Mouse (Mus musculus): Measurements from ENCODE around the gene Neo1.
"Not testable (repeated sequence)": the region's sequence is repeated elsewhere in the genome, so short reads cannot be mapped to it uniquely, and the experiment has no call there.

Neo1 gene

GRCm38 (mm10) chr9:58989255-58989928 lies 46.8 kb downstream of the Neo1 start:
- no peak for DNase-seq

DNA sequence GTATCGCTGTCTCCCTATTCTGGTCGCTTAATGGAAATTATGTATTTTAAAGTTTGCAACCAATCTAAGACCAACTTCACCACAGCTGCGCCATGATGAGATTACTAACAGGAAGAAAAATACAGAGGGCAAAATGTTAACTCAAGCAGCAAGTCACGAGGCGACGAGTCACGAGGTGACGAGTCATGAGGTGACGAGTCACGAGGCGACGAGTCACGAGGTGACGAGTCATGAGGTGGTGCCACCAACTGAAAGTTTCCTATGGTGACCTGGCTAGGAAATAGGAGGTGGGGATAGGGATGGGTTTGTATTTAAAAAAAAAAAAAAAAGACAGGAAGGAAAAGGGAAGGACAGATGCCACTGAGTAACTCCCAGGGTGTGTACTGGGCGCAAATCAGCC lies 57.2 kb downstream of the Neo1 start:
- no peak for DNase-seq

GRCm38 (mm10) chr9:58971154-58971553 lies 65.1 kb downstream of the Neo1 start:
- not testable (repeated sequence) for DNase-seq

DNA sequence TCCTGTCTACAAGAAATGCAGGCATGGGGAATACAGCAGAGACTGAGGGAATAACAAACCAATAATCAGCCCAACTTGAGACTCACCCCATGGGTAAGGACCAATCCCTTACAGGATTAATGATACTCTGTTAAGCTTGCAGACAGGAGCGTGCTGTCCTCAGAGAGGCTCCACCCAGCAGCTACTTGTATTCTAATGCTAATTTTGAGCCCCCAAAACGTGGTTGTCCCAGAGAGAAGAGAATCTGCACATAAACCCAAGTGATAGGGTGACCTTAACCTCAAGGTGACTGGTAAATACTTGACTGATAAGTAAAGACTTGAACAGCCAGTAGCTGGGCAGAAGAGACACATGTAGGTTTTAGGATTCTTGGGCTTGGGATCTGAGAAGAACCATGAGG lies 68.9 kb downstream of the Neo1 start:
- DNase-seq: no peak

DNA sequence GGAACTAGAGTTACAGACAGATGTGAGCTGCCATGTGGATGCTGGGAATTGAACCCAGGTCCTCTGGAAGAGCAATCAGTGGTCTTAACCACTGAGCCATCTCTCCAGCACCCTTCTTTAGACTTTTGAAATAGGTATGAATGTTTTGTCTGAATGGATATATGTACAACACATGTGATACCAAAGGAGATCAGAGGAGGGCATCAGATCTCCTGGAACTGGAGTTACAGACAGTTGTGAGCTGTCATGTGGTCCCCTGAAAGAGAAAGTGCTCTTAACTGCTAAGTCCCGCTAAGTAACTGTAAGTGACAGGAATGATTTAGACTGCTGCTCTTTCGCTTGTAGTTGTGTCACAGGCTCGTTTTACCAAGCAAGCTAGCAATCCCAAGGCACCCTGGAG lies 80.7 kb downstream of the Neo1 start:
- DNase-seq: no peak

GRCm38 (mm10) chr9:58945910-58946309 lies 90.3 kb downstream of the Neo1 start:
- not testable (repeated sequence) for DNase-seq

- DNase-seq: no peak
These were observed 101.5 kb downstream of the Neo1 start for GRCm38 (mm10) chr9:58934776-58935175.

DNA sequence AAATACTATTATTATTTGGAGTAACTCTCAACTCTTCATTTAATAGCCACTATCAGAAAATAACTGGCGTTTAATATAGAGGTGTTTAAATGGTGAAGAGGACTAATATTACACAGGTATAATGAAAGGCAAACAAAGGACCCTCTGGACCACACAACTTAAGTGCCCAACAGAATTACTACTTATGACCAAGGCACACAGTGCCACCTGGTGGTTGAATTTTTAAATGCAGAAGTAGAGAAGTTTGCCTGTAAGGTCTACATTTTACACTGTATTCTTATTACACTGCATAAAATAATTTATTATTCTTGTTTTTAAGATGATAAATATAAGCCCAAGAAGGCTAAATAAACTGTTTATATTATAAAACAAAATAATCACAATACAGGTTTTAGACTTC lies 108.1 kb downstream of the Neo1 start:
- DNase-seq: peak in 1 of 2 experiments; percentile 24

DNA sequence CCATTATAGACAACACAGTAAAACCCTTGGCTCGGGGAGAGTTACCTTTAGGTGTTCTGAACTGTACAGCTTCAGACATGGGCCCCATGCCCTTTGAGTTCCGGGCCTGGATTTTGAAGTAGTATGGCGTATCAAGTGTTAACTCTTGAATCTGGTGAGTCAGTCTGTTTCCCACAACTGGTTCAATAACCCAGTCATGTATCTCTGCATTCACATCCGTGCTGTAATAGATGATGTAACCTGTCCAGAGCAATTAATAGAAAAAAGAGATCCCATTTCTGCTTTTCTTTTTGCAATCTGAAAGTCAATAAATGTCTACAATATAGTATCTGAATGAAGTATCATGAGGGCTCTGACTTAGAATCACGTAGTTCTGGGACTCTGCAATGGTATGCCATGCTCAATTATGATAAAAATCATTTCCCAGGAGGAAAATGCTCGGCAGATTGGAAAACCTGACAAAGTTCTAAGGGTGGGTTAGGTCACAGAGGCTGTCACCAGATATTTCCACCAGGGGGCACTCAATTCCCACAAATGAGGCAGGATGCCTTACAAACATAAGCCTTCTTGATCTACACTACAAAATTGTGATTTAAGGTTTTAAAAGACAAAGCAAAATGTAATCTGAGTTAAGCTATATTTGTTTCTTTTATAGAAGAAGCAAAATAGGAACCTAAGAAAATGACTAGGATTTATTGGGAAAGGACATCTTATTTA lies 133.2 kb downstream of the Neo1 start:
- DNase-seq: peak in 1 of 2 experiments; percentile 45

GRCm38 (mm10) chr9:58899602-58900001 lies 136.6 kb downstream of the Neo1 start:
- no peak for DNase-seq

- no peak for DNase-seq
These were observed 144.2 kb downstream of the Neo1 start for GRCm38 (mm10) chr9:58891840-58892640.

- no peak for DNase-seq
These were observed 145.3 kb downstream of the Neo1 start for GRCm38 (mm10) chr9:58890893-58891292.

- DNase-seq: no peak
These were observed 146.3 kb downstream of the Neo1 start for GRCm38 (mm10) chr9:58889782-58890448.

GRCm38 (mm10) chr9:58882686-58883085 lies 153.6 kb downstream of the Neo1 start:
- DNase-seq: no peak

DNA sequence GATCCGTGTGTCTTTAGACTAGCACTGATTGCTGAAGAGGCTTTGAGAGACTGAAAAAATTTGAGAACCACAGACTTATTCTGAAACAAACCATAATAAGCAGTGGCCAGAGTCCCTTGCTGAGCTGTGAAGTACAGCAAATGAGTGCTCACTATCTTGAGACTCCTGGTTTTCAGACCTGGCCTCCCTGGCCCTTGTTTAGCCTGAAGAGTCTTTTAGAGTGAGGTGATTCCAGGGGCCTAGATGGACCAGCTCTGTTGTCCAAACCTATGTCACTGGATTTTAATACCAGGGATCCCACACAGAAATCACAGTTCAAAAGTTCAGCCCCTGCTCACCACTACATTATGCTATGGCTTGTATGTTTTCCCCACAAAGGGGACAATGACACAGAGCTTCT lies 156.4 kb downstream of the Neo1 start:
- DNase-seq: no peak

DNA sequence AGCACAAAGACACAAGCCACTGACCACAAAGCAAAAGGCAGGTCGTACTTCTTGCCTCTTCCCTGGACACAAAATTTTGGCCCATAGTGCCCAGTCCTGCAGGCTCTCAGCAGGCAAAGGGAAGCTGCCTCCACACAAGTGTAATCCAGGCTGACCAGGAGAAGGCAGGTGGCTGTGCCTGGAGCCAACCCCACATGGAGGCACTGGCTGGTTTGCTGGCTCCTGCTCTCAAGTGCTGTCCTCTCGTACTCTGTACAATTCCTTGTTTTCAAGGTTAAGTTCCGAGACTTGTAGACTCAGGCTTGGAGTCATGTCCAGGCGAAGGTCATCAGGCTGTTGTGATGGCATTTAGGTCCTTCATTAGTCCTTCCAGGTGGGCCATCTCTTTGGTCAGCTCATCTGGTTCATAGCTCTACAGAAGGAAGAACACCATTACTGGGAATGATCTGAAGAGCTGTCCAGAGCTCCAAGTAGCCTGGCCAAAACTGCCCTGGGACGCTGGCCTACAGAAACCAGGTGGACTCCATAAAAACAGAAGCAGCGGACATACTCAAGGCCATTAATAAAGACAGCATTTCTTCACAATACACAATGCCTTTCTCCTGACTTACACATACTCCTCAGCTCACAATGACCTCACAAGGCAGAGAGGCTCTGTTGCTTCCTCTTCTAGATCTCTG lies 159.2 kb downstream of the Neo1 start:
- no peak for DNase-seq

GRCm38 (mm10) chr9:58875439-58875838 lies 160.8 kb downstream of the Neo1 start:
- DNase-seq: no peak

DNA sequence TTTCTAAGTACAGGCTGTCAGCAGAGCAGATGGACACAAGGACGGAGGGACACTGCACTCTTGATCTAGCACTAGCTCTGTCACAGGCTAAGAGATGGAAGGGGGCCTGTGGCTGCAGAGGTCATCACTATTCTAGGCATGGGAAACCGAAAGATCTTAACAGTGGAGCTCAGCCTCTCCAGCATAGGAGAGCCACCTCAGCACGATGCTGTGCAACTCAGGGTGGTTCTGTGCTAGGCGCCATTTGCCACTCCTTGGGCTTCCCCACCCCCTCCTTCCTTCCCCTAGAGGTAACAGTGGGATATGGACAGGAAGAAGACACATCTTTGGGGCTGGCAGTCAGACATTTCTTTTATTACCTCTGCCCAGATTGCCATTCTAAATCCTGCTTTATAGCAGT lies 161.9 kb downstream of the Neo1 start:
- DNase-seq: no peak

GRCm38 (mm10) chr9:58873541-58874324 lies 162.5 kb downstream of the Neo1 start:
- peak in 1 of 2 experiments; percentile 24 for DNase-seq

DNA sequence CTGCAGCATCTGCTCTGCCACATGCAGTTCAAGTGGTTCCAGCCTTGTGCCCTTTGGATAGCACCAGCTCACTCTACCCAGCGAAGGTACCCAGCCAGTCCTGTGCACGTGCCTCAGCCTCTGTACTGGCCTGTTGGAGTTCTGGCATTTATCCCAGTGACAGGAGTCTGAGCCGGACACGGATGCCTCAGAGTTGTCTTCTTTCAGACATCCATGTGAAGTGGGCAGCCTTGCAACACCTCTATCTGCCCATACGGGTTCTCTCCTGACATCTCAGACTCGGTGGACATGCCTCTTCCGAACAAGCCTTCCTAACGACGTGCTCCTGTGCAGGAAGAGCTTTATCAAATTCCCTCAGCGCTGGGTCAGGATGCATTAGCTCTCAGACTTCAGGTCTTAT lies 165.1 kb downstream of the Neo1 start:
- no peak for DNase-seq

GRCm38 (mm10) chr9:58863826-58864225 lies 172.4 kb downstream of the Neo1 start:
- DNase-seq: no peak
